Mouse (Mus musculus) heart, adult 9 months (tissue): Measurements from ENCODE around the gene Entpd8.

ENCODE experiments used
- DNase-seq, 2 experiments: peaks; one replicate each; pipeline ENCODE4 v3.0.0; 2022; ENCODE audit warnings: low spot score in 2 of 2

Entpd8 gene

DNA sequence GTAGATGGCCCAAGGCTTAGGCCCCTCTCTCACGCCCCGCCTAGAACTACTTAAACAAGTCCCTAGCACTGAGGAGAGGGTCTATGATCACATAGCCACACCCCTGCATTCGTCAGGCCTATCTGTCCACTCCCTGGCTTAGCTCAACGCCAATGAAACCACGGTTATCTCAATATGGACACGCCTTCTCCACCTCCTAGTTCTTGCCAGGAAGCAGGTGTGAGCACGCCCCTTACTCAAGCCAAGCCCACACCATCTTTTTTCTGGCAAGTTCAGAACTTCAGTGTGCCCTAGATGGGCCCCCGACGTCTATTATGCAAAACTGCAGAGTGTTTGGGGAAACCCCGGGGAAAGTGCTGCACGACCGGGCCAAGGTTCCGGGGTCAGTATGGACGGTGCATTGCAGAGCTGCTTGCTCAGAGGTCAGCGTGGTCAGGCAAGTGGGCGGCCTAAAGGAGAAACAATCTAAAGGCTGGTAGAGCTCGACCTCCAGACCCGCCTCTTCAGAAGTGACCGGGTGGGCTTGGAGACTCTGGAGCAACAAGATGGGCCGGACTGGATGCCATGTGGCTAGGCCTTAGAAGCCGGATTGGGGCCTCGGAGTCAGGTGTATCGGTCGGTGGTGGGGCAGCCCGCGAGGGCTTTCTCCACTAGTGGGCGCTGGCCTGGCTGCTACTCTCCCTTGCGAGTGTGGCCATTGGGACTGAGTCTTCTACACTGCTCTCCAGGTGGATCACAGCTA is 15.2 kb downstream of the Entpd8 start, which contains the start of gene Noxa1:
Gene Noxa1 (minus strand): TSS at position 41 of the 742 bp plus-strand sequence.
- DNase-seq: no peak

- no peak for DNase-seq
Measured at GRCm38 (mm10) chr2:25098005-25098615, 18.0 kb downstream of the Entpd8 start.

GRCm38 (mm10) chr2:25098956-25099355 is 18.9 kb downstream of the Entpd8 start:
- peak; percentile 16 to 17 for DNase-seq

DNA sequence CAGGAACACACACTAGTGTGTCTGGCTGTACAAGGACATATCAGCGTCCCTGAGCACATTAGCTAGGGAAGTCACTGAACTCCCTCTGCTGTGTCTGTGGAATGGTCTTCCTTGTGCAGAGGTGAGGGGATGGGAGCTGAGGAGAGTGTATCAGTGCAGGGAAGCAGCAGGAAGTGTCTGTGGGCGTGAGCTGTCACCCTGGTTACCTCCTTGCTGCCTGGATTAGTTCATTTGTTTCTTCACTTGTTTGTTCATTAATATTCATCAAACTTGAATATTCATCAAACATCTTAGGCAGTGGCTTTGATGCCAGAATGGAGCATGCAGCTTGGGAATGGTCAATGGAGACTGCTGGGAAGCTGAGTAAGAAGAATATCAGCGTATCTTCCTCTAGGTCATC is 19.6 kb downstream of the Entpd8 start:
- DNase-seq: no peak

GRCm38 (mm10) chr2:25104122-25104521 is 24.0 kb downstream of the Entpd8 start:
- DNase-seq: no peak

DNA sequence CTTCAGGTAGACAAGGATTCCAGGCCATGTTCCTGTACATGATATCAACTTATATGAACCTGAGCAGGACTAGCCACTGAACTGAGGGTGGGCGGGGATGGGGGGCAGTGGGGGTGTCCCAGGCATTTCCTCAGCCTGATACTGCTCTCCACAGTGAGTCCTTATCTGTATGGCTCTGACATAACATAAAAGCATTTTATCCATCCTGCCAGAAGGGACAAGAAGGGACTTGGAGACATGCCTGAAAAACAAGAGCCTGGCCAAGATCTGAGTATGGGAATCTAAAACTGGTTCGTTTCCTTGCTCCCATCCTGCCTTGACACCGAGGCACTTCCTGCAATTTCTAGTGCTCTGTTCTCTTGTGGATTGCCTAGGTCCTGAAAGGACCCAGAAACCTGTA is 25.9 kb downstream of the Entpd8 start:
- DNase-seq: peak; percentile 22 to 39

- DNase-seq: no peak
Measured at GRCm38 (mm10) chr2:25109487-25109886, 29.4 kb downstream of the Entpd8 start.

DNA sequence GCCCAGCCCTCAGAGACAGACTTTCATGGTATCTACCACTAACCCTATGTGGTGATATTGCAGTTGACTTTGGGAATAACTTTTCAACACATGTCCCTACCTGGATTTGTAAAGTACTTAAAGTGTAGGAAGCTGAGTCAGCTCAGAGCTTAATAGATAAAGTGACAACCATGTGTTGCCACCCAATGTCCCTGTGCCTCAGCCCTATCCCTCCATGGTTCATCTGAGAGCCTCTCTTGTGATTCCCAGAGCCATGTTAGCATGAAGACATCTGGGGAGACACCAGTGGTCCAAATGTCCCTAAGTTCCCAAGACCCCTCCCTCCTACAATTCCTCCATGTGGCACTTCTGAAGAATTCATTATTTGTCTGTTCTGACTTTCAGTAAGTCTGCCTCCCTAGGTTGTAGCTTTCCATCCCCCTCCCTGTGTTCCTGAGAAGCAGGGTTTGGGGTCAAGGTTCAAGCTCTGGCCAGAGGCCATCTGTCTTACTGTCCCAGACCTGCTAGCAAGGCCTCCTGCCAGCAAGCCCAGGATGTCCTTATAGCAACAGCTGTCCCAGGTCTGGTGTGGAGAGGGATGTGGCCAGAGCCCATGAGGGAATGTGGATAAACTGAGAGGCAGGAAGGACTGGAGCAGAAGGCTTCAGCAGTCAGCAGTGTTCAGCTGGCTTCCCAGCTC is 30.5 kb downstream of the Entpd8 start:
- peak; percentile 10 to 35 for DNase-seq

DNA sequence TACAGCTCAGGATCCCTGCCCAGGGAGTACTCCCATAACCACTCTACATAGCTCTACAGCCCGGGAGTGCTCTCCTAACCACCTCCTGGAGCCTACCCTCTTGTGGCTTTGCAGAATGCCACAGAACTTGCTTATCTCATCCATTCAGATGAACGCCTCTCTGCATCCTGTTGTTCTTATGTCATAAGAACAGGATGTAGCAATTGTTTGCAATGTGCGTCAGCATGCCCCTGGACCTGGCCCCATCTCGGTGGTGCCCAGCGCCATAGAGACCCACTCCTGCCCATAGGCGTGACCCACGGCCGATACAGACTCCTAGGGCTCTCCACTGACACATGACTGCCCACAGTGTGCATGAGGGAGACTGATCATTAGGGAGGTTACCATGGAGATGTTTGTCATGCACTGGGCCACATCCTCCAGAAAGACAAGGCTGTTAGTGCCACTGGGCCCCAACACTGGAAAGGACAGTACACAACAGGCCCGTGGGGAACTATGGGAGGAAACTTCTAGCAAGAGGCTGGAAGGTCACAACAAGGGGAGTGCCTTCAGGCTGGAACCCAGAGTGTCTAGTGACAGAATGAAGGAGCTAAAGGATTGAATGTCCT is 31.2 kb downstream of the Entpd8 start:
- peak; percentile 29 to 61 for DNase-seq

- DNase-seq: no peak
Measured at GRCm38 (mm10) chr2:25114308-25114707, 34.2 kb downstream of the Entpd8 start.

- DNase-seq: no peak
Measured at GRCm38 (mm10) chr2:25115442-25115841, 35.3 kb downstream of the Entpd8 start.

DNA sequence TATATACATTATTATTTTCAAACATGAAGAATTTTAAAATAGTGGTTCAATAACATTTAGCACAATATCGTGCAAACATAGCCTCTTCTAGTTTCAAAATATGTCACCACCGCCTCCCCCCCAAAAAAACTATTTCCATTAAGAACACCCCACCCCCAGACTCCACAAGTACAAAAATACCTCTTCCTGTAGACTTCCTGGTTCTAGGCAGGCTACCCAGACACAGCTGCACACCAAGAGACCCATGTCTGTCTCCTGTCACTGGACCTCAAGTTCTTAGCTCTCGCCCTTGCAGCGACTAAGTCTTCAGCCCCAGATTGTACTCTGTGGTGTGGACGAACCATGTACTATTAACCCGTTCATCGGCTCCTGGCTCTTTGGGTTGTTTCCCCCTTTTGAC is 40.9 kb downstream of the Entpd8 start:
- DNase-seq: no peak

GRCm38 (mm10) chr2:25122666-25123065 is 42.6 kb downstream of the Entpd8 start:
- DNase-seq: no peak

DNA sequence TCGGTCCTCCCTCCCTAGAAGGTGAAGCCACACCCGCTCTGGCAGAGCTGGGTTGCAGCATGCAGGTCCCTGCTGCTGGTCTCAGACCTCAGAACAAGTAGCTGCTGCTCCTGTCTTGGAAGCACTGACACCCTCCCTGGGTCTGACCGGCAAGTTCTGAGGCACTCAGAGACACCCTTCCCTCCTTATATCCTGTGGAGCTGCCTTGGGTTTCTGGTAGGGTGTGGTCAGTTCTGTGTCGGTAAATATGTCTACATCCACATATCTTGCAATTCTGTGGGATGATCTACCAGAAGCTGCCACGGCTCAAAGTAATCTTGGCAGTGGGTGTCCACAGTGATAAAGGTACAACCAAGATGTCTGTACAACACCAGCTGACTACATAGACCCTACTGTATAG is 43.4 kb downstream of the Entpd8 start:
- no peak for DNase-seq

DNA sequence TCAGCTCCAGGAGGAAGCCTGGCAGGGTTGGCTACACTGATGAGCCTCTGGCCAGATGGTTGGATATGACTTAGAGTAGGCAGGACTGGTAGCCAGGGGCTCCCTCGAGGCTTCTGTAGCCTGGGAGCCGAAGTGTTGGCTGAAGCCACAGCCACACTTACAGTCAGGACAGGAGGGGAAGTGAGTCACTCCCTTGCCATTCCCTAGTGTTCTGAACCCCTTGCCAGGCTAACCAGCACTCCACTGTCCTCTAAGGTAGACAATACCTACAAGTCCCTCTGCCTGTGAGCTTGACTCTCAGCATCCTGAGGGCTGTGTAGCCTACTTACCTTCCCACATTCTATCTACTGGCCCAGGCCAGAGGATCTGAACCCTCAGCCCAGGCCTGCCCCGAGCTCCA is 44.3 kb downstream of the Entpd8 start:
- no peak for DNase-seq

GRCm38 (mm10) chr2:25125146-25125545 is 45.0 kb downstream of the Entpd8 start:
- DNase-seq: no peak

- DNase-seq: no peak
Measured at GRCm38 (mm10) chr2:25126011-25127010, 46.2 kb downstream of the Entpd8 start.

GRCm38 (mm10) chr2:25127206-25127605 is 47.1 kb downstream of the Entpd8 start:
- DNase-seq: peak; percentile 38 to 50

DNA sequence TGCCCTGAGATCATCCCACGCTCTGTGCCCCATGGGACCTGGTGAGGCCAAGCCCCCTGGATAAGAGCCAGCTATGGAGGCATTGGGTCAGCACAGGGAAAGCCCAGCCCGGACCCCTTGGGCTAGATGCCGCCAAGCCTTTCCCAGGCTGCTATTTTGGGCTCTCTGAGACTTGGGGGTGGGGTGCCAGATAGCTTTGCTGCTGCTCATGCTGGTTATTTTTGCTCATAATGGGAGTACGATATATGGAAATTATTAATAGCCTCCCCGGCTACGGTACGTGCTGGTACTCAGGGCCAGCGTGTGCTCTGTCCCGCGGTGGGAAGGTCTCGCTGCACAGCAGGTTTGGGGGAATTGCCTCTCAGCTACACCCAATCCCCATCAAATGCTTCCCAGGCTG is 48.0 kb downstream of the Entpd8 start:
- peak; percentile 64 for DNase-seq

GRCm38 (mm10) chr2:25131601-25132000 is 51.5 kb downstream of the Entpd8 start:
- DNase-seq: no peak
